Mouse (Mus musculus) right cerebral cortex, postnatal 10 days (tissue): Measurements from ENCODE around the gene Ahcyl2.
"Not testable (repeated sequence)": the region's sequence is repeated elsewhere in the genome, so short reads cannot be mapped to it uniquely, and the experiment has no call there.

ENCODE experiments used
- DNase-seq, 2 experiments: peaks; one replicate each; pipeline ENCODE4 v3.0.0; 2021; ENCODE audit warnings: low spot score in 2 of 2

Gene Ahcyl2

GRCm38 (mm10) chr6:29815634-29816033, 47.8 kb downstream of the Ahcyl2 start:
- no peak for DNase-seq

GRCm38 (mm10) chr6:29816371-29816770, 48.6 kb downstream of the Ahcyl2 start:
- not testable (repeated sequence) for DNase-seq

- DNase-seq, result peak; percentile 44 to 57
Measured at GRCm38 (mm10) chr6:29819309-29819708, 51.5 kb downstream of the Ahcyl2 start.

- no peak for DNase-seq
Measured at GRCm38 (mm10) chr6:29820314-29820713, 52.5 kb downstream of the Ahcyl2 start.

- DNase-seq, result no peak
Measured at GRCm38 (mm10) chr6:29820926-29821325, 53.1 kb downstream of the Ahcyl2 start.

- DNase-seq, result no peak
Measured at GRCm38 (mm10) chr6:29821770-29822169, 54.0 kb downstream of the Ahcyl2 start.

- no peak for DNase-seq
Measured at GRCm38 (mm10) chr6:29825302-29825701, 57.5 kb downstream of the Ahcyl2 start.

GRCm38 (mm10) chr6:29827291-29828242, 59.8 kb downstream of the Ahcyl2 start:
- no peak for DNase-seq

GRCm38 (mm10) chr6:29828574-29829234, 60.9 kb downstream of the Ahcyl2 start:
- no peak for DNase-seq

- DNase-seq, result no peak
Measured at GRCm38 (mm10) chr6:29832356-29832755, 64.5 kb downstream of the Ahcyl2 start.

- no peak for DNase-seq
Measured at GRCm38 (mm10) chr6:29833117-29833516, 65.3 kb downstream of the Ahcyl2 start.

GRCm38 (mm10) chr6:29833568-29834255, 65.9 kb downstream of the Ahcyl2 start:
- DNase-seq, result no peak

- DNase-seq, result no peak
Measured at GRCm38 (mm10) chr6:29835543-29836177, 67.8 kb downstream of the Ahcyl2 start.

- DNase-seq, result no peak
Measured at GRCm38 (mm10) chr6:29837579-29837978, 69.8 kb downstream of the Ahcyl2 start.

- DNase-seq, result no peak
Measured at GRCm38 (mm10) chr6:29838531-29838930, 70.7 kb downstream of the Ahcyl2 start.

GRCm38 (mm10) chr6:29840008-29840407, 72.2 kb downstream of the Ahcyl2 start:
- DNase-seq, result no peak

GRCm38 (mm10) chr6:29841461-29841860, 73.7 kb downstream of the Ahcyl2 start:
- DNase-seq, result no peak

- DNase-seq, result no peak
Measured at GRCm38 (mm10) chr6:29847643-29848166, 79.9 kb downstream of the Ahcyl2 start.

- no peak for DNase-seq
Measured at GRCm38 (mm10) chr6:29848808-29849207, 81.0 kb downstream of the Ahcyl2 start.

- no peak for DNase-seq
Measured at GRCm38 (mm10) chr6:29850096-29850495, 82.3 kb downstream of the Ahcyl2 start.

- DNase-seq, result no peak
Measured at GRCm38 (mm10) chr6:29850747-29851146, 82.9 kb downstream of the Ahcyl2 start.

- no peak for DNase-seq
Measured at GRCm38 (mm10) chr6:29851873-29852272, 84.1 kb downstream of the Ahcyl2 start.
